Mouse (Mus musculus) thymus, postnatal 14 days (tissue): ENCODE results near the gene Agbl1.
A peak's percentile ranks its signal among the peaks of the same experiment; 100 is the strongest.
"Not testable (repeated sequence)": the region's sequence is repeated elsewhere in the genome, so short reads cannot be mapped to it uniquely, and the experiment has no call there.

Source experiments
- DNase-seq: peaks from one replicate; pipeline ENCODE4 v3.0.0; 2021

Gene Agbl1

GRCm38 (mm10) chr7:76597812-76598211, 368.1 kb downstream of the Agbl1 start:
- no peak for DNase-seq

DNA sequence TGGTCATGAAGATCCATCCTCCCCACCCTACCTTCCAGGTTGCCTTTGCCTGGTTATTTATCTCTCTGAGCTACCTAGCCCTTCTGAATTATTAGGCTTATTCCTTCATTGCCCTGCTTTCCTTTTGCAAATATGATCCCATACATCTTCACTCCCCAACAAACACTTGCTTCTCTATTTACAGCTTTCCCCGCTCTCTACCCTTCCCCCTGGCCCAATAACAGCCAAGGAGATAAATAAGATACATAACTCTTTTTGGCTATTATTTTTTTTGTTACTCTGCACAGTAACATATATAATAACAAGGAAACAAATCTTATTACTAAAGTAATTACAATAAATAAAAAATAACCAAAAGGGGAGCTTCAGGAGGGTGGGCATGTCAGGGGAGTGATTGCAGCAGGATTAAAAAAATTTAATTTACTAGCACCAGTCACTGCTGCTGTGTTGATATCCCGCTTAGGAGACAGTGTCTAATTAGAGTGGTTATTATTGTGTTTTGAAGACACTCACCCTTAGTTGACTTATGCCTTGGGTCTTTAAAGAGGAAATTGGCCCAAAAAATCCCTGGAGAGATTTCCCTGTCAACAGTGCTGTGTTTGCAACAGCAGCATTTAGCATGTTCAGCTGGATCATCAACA, 370.5 kb downstream of the Agbl1 start:
- DNase-seq: no peak

- no peak for DNase-seq
Measured at GRCm38 (mm10) chr7:76629528-76629927, 399.8 kb downstream of the Agbl1 start.

DNA sequence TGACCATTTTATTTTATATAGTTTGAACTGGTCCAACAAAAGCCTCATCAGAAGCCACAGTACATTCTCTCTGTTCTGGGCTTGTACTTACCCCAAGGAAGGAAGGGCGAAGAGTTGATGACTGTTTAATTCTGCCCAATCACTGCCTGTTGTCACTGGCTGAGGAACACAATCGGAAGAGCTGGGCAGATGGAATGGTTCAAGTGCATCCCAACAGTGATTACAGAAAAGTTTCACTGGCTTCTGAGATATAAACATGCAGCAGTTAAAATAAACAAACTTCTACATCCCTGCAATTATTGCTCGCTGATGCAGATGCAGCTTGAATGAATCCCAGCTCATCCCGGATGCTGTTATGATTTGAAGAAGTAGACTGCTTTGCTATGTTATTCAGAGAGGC, 421.3 kb downstream of the Agbl1 start:
- no peak for DNase-seq

GRCm38 (mm10) chr7:76661072-76661471, 431.4 kb downstream of the Agbl1 start:
- DNase-seq: no peak

DNA sequence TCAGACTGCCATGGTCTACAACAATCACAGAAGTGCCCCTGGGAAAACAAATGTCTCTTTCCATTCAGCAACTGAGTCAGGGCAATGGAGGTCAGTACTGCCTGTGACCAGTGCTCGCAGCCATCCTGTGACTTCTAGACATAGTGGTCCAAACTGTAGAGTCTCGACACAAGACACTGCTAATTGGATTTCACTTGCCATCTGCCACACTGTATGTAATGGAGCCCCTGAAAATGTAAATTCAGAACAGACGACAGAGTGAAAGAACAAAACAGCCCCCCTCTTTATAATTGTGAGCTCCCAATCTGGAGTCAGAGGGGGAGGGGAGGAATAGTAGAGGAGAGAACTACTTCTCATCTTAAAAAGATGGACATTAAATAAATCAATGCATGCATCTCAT, 445.2 kb downstream of the Agbl1 start:
- DNase-seq: no peak

GRCm38 (mm10) chr7:76701224-76701623, 471.5 kb downstream of the Agbl1 start:
- no peak for DNase-seq

DNA sequence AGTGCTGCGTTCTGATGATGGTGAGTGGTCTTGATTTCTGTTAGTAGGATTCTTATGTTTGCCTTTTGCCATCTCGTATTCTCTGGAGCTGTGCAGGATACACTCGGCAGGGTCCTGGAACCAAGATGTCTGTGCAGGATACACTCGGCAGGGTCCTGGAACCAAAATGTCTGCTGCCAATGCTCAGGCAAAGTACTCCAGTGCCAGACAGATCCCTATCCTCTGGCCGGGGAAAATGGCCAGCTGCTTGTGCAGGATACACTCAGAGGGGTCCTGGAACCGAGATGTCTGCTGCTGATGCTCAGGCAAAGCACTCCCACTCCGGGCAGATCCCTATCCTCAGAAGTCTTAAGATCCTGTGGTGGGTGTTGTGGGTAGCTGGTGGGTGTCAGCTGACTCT, 502.5 kb downstream of the Agbl1 start:
- DNase-seq: not testable (repeated sequence)

- DNase-seq: no peak
Measured at GRCm38 (mm10) chr7:76777237-76777855, 547.7 kb downstream of the Agbl1 start.

- DNase-seq: no peak
Measured at GRCm38 (mm10) chr7:76780446-76780845, 550.8 kb downstream of the Agbl1 start.

- no peak for DNase-seq
Measured at GRCm38 (mm10) chr7:76788561-76789306, 559.0 kb downstream of the Agbl1 start.

DNA sequence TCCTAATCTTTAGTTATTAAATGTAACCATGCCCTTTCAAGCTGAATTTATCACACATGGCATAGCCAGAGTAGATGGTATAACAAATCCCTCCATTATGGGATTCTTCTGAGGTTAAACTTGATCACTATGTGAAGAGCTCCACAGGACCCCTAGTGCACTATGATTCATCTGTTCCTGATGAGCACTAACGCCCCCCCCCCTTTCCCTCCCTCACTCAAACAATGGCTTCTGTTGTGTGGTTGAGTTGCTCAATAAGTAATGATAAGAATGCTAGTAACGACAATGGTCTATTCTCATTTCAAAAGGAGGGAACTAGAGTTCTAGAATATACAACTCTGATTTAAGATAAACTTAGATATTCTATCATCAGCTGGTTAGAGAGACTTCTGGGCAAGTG, 560.4 kb downstream of the Agbl1 start:
- DNase-seq: no peak

- DNase-seq: no peak
Measured at GRCm38 (mm10) chr7:76791247-76791646, 561.6 kb downstream of the Agbl1 start.

GRCm38 (mm10) chr7:76810003-76810402, 580.3 kb downstream of the Agbl1 start:
- DNase-seq: no peak

DNA sequence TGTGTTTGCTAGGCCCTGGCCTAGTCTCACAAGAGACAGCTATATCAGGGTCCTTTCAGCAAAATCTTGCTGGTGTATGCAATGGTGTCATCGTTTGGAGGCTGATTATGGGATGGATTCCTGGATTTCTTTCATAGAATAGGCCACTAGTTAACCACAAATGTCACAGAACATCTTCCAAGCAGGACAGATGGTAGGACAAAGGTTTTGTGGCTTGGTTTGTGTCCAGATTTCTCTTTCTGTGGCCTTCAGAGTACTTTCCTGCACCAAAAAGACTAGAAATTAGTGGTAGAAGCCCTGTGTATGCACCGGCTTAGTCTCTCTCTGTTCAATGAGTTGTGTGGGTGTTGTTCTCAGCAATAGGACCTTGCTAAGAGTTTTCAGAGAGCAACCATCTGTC, 590.9 kb downstream of the Agbl1 start:
- DNase-seq: no peak

- DNase-seq: no peak
Measured at GRCm38 (mm10) chr7:76842146-76842545, 612.5 kb downstream of the Agbl1 start.

- DNase-seq: no peak
Measured at GRCm38 (mm10) chr7:76889416-76890209, 659.9 kb downstream of the Agbl1 start.

DNA sequence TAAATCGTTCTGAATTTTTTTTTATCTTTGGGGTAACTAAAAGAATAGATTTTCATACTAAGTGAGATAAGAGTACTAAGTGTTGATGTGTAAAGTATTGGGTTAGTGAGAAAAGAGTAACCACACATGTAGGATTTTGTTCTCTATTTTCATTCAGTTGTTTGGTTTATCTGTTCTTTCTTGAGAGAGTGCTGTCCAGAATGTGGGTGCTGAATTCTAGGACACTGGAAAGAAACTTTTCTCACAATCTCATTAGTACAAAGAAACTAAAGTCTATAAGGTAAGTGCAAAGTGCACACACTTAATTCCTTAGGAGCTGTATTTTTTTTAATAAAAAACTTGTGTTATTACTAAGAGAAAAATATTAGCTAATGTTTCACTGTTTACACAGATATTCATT, 674.4 kb downstream of the Agbl1 start:
- no peak for DNase-seq

GRCm38 (mm10) chr7:76911672-76912071, 682.0 kb downstream of the Agbl1 start:
- no peak for DNase-seq

DNA sequence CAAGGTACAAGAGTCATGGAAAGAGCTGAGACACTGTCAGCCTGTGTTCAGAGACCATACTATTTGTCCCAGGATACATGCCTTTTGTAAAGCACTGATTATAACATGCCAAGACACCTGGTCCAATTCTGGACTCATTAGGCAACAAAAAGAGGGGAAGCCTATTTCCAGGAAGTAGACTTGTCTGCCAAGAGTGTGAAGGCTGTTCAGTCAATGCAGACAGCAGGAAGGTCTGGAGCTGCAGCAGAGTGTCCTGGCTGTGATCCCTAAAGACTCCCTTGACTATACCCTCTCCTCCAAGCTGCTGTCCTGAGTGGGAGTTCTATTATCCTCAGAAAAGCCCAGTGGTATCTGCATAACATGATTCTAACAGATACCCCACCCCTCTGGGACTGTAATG, 689.2 kb downstream of the Agbl1 start:
- no peak for DNase-seq

GRCm38 (mm10) chr7:76921671-76922070, 692.0 kb downstream of the Agbl1 start:
- DNase-seq: no peak

- no peak for DNase-seq
Measured at GRCm38 (mm10) chr7:76935219-76935618, 705.5 kb downstream of the Agbl1 start.

DNA sequence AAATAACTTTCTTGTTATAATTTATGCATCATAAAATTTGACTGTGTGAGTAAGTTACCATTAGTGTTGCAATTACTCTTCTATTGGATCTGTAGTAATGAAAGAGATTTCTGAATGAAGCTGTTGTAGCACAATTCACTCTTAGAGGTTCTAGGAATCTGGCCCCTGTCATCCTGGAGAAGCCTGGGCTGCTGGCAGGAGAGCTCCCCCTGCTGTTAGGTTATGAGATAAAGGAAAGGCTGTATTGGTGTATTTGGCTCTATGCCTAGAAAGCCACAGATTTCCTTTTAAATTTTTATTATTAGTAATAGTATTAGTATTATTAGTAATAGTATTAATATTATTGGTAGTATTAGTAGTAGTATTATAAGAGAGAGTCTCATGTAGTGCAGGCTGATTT, 711.8 kb downstream of the Agbl1 start:
- peak; percentile 25 for DNase-seq
